Mouse (Mus musculus): ENCODE data around the gene Ect2. TPM values are rescaled to one million over a fixed set of nuclear protein-coding genes. Genes with fewer than 3 reads are reported as not detected.
A peak's percentile ranks its signal among the peaks of the same experiment; 100 is the strongest.

Gene Ect2
- total and polyA plus RNA-seq, 2 experiments from 2014 or later: 4.7 to 5.3 TPM

DNA sequence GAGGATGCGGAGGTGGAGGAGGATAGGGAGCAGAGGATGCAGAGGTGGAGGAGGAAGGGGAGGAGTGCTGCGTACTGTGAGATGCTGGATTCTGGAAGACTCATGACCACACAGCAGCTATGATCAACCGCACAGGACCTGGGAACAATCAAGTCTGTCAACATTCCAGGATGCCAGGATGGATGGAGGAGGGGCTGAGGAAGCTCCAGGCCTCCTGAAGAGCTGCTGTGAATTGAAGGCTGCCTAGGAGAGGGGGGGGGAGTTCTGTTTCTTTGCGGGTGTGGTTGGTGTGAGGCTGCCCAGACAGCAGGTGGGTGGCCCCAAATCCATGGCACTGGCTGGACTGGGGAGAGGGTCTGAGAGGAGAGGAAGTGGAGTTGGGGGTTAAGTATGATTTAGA lies 5.2 kb upstream of the Ect2 start:
- H3K27me3 ChIP-seq (ENCODE audit: insufficient read depth, low read length): no peaks in the 10 kb centered on the region
- no peak for TF ChIP-seq CTCF (IDR thresholded peaks at IDR 0.05; ENCODE audit: low read depth)
- H3K4me1 ChIP-seq (ENCODE audit: insufficient read depth): no peaks in the 10 kb centered on the region
- DNase-seq (no peak), ATAC-seq (no peak)
- H3K9ac ChIP-seq: no peak overlapping the region
- no peaks in the 10 kb centered on the region for H3K9me3 ChIP-seq (ENCODE audit: low read length)
- WGBS: 55% methylated on average over 4 of the region's 4 CpGs
- no peak overlapping the region for H3K27ac ChIP-seq (ENCODE audit: low read depth, low read length)
- no peak overlapping the region for H3K4me2 ChIP-seq (ENCODE audit: low read depth)
- no peak overlapping the region for H3K4me3 ChIP-seq (ENCODE audit: low read depth, low read length)
- no peaks in the 10 kb centered on the region for H3K36me3 ChIP-seq (ENCODE audit: insufficient read depth)

DNA sequence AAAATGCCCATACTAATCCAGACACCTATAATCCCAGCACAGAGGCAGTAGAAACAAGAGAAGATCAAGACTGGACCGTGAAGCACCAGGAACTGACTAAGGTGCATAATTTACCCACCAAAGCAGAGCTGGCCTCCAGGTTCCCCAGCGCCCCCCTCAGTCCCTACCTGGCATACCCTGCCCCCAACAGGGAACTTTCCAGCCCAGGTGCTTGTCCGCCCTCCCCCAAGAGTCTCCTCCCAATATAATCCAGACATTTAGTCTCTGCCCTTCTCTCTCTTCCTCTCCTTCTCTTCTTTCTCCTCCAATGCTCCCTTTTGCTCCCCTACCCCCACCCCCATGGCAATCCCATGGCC lies 2.9 kb upstream of the Ect2 start:
- TF ChIP-seq CTCF (IDR thresholded peaks at IDR 0.05; ENCODE audit: low read depth): no peak
- ATAC-seq (no peak), DNase-seq (no peak)
- Histone ChIP-seq H3K4me1 (ENCODE audit: insufficient read depth) (no peaks in the 10 kb centered on the region), H3K4me3 (ENCODE audit: low read depth, low read length) (no peak overlapping the region), H3K9ac (no peak overlapping the region), H3K9me3 (ENCODE audit: low read length) (no peaks in the 10 kb centered on the region), H3K27ac (ENCODE audit: low read depth, low read length) (no peak overlapping the region), H3K36me3 (ENCODE audit: insufficient read depth) (no peaks in the 10 kb centered on the region), H3K4me2 (ENCODE audit: low read depth) (no peak overlapping the region), H3K27me3 (ENCODE audit: insufficient read depth, low read length) (no peaks in the 10 kb centered on the region)
- WGBS: 56% methylated on average over 3 of the region's 3 CpGs

DNA sequence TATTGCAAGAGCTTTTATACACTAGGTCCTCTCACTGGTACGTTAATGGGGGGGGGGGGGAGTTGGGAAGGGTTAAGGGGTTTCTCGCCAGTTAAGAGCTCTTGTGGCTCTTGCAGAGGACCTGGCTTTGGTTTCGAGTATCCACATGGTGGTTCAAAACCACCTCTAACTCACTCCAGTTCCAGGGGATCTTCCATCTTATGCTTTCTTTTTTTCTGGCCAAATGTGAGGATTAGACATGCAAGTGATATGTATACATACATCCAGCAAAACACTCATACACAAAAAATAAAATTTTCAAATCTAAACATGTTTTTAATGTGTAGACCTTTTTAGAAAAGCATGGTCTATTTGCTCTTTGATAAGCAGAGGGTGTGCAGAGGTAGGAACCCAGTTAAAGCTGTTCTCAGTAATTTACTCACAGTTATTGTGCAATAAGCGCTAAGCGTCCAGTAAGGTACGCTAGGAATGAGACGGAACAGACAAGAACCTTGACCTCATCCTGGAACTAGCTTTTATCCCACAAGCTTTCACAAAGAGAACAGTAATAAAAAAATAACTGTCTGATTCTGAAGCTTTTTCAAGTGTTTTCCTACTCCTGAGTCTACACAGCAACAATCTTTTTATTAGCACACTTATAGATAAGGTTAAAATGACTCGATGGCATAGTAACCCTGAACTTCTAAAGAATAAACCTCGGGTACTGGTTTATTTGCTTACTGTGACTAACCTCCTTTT lies 2.3 kb upstream of the Ect2 start:
- no peaks in the 10 kb centered on the region for H3K4me1 ChIP-seq (ENCODE audit: insufficient read depth)
- H3K27ac ChIP-seq (ENCODE audit: low read depth, low read length): no peak overlapping the region
- H3K4me3 ChIP-seq (ENCODE audit: low read depth, low read length): no peak overlapping the region
- H3K9me3 ChIP-seq (ENCODE audit: low read length): no peaks in the 10 kb centered on the region
- TF ChIP-seq CTCF (IDR thresholded peaks at IDR 0.05; ENCODE audit: low read depth): no peak
- no peak overlapping the region for H3K4me2 ChIP-seq (ENCODE audit: low read depth)
- DNase-seq: no peak
- no peaks in the 10 kb centered on the region for H3K27me3 ChIP-seq (ENCODE audit: insufficient read depth, low read length)
- no peaks in the 10 kb centered on the region for H3K36me3 ChIP-seq (ENCODE audit: insufficient read depth)
- 75% methylated on average over 9 of the region's 9 CpGs for WGBS
- no peak overlapping the region for H3K9ac ChIP-seq
- no peak for ATAC-seq

DNA sequence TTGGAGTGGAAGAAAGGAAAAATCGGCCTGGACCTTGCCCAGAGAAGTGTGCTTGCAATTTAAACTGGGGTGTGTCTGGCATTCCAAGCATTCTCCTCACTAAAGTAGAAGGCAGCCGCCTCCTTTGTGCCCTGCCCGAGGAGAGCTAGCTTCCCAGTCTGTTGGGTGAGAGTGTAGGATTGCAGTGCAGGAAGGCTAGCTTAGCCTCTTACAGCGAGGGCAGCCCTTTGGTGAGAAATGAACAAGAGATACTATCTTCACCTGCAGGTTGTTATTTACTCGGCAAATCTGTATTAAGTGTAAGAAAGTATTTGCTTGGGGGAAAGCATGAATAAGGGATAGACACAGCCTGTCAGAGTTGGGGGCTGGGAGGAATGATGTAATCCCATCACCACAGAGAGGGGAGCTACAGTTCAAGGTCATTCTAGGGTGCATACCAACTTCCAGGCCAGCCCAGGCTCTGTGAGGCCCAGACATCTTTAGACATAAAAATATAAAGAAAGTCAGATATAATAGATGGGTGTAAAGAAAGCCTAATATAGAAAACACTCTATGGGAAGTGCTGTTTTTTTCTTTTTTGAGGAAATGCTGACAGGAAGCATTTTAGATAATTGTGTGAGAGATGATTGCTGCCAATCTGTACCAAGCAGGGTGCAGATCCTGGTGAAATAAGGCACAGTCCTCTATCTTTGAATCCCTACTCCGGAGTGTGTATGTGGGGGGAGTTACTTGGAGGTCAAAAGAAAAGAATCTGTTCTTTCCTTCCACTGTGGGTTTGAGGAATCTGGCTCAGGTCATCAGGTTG lies 1.6 kb upstream of the Ect2 start:
- DNase-seq: no peak
- 17% methylated on average over 6 of the region's 6 CpGs for WGBS
- no peak for TF ChIP-seq CTCF (IDR thresholded peaks at IDR 0.05; ENCODE audit: low read depth)
- Histone ChIP-seq H3K9me3 (ENCODE audit: low read length) (no peaks in the 10 kb centered on the region), H3K9ac (no peak overlapping the region), H3K36me3 (ENCODE audit: insufficient read depth) (no peaks in the 10 kb centered on the region), H3K4me1 (ENCODE audit: insufficient read depth) (no peaks in the 10 kb centered on the region), H3K4me2 (ENCODE audit: low read depth) (no peak overlapping the region), H3K27ac (ENCODE audit: low read depth, low read length) (no peak overlapping the region), H3K4me3 (ENCODE audit: low read depth, low read length) (no peak overlapping the region), H3K27me3 (ENCODE audit: insufficient read depth, low read length) (no peaks in the 10 kb centered on the region)
- ATAC-seq: no peak

DNA sequence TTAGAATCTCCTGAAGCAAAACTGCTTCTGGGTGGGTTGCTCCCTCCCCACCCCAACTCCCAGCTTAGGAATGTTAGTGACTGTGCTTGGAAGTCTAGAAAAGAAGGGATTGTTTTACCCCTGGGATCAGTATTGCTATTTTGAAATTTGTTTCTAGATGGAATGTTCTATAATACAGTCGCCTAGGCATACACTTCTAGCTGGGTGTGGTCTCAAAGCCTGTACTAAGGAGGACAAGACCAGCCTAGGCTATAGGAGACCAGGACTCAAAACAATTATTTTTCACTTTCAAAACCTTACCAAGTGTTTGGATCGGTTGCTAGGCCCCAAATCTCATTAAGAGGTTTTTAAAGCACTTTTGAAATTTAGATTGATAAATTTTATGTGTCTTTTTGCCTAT lies 602 bp upstream of the Ect2 start:
- DNase-seq: no peak
- Histone ChIP-seq H3K27ac (ENCODE audit: low read depth, low read length) (no peak overlapping the region), H3K4me2 (ENCODE audit: low read depth) (peak overlapping the region; percentile 31), H3K27me3 (ENCODE audit: insufficient read depth, low read length) (no peaks in the 10 kb centered on the region), H3K36me3 (ENCODE audit: insufficient read depth) (no peaks in the 10 kb centered on the region), H3K4me1 (ENCODE audit: insufficient read depth) (no peaks in the 10 kb centered on the region), H3K9ac (peak overlapping the region; percentile 42; the same call in 1 of the 2 replicates), H3K9me3 (ENCODE audit: low read length) (no peaks in the 10 kb centered on the region), H3K4me3 (ENCODE audit: low read depth, low read length) (peak overlapping the region; percentile 76)
- ATAC-seq: peak; percentile 0; the same call in 1 of the 2 replicates
- TF ChIP-seq CTCF (IDR thresholded peaks at IDR 0.05; ENCODE audit: low read depth): no peak
- WGBS: 57% methylated on average over 2 of the region's 2 CpGs

DNA sequence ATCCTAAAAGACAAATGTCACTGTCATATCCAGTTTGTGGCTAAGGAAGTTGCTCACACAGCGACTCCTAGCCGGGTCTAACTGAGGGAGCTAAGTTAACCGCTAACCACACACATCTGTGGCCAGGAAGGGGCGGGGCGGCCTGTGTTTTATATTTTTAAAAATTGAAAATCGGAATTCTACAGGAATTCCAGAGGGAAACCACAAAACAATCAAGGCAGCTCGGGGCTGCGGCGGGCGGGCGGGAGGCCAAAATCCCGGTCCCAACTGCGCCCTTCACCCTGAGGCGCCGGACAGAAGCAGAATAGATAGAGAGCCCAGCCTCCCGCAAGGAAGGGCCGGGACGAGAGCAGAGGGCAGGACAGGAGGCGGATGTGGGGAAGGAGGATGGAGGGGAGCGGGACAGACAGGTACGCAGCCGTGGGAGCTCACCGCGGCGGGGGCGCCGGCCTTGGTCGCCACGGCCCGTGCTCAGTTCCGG lies 447 bp downstream of the Ect2 start:
- peak overlapping the region; percentile 92 for H3K4me2 ChIP-seq (ENCODE audit: low read depth)
- ATAC-seq: peak; percentile 14
- no peaks in the 10 kb centered on the region for H3K27me3 ChIP-seq (ENCODE audit: insufficient read depth, low read length)
- no peak overlapping the region; the same call in 1 of the 2 replicates for H3K27ac ChIP-seq (ENCODE audit: low read depth, low read length)
- H3K9ac ChIP-seq: peak overlapping the region; percentile 41; the same call in 1 of the 2 replicates
- TF ChIP-seq CTCF (IDR thresholded peaks at IDR 0.05; ENCODE audit: low read depth): peak; percentile 14; the same call in 1 of the 2 replicates
- H3K4me3 ChIP-seq (ENCODE audit: low read depth, low read length): peak overlapping the region; percentile 76
- no peaks in the 10 kb centered on the region for H3K4me1 ChIP-seq (ENCODE audit: insufficient read depth)
- no peaks in the 10 kb centered on the region for H3K36me3 ChIP-seq (ENCODE audit: insufficient read depth)
- whole genome bisulfite sequencing: under 1% methylated on average over 30 of the region's 31 CpGs
- peak; percentile 5 for DNase-seq
- no peaks in the 10 kb centered on the region for H3K9me3 ChIP-seq (ENCODE audit: low read length)

DNA sequence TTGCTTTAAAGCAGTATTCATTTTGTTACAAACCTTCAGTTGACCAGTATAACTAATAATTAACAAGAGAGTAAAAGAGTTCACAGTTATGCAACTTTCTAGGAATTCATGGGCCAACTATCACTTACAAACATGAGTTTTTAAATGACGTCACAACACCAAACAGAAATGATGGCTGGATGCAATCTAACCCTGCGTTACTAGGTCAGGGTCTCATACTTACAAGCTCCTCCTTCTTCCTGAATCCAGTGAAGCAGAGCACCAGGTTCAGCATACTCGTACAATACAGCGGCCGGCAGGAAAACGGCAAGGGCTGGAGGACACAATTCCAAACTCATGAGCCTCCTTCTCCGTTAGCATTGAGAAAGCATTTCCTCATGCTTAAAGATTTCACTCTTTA lies 7.9 kb downstream of the Ect2 start:
- H3K27ac ChIP-seq (ENCODE audit: low read depth, low read length): no peak overlapping the region
- no peak for DNase-seq
- ATAC-seq: no peak
- no peaks in the 10 kb centered on the region for H3K9me3 ChIP-seq (ENCODE audit: low read length)
- no peak overlapping the region for H3K4me3 ChIP-seq (ENCODE audit: low read depth, low read length)
- H3K9ac ChIP-seq: no peak overlapping the region
- no peaks in the 10 kb centered on the region for H3K27me3 ChIP-seq (ENCODE audit: insufficient read depth, low read length)
- no peak for TF ChIP-seq CTCF (IDR thresholded peaks at IDR 0.05; ENCODE audit: low read depth)
- no peaks in the 10 kb centered on the region for H3K4me1 ChIP-seq (ENCODE audit: insufficient read depth)
- WGBS: 94% methylated on average over 7 of the region's 7 CpGs
- no peak overlapping the region for H3K4me2 ChIP-seq (ENCODE audit: low read depth)
- H3K36me3 ChIP-seq (ENCODE audit: insufficient read depth): no peaks in the 10 kb centered on the region
